Mouse (Mus musculus) thymus, postnatal 10 days (tissue): Measurements from ENCODE around the gene Ndufaf2.

ENCODE experiments used
- DNase-seq, 2 experiments: peaks; one replicate each; pipeline ENCODE4 v3.0.0; 2021; ENCODE audit warnings: low spot score in 2 of 2

Ndufaf2 gene

DNA sequence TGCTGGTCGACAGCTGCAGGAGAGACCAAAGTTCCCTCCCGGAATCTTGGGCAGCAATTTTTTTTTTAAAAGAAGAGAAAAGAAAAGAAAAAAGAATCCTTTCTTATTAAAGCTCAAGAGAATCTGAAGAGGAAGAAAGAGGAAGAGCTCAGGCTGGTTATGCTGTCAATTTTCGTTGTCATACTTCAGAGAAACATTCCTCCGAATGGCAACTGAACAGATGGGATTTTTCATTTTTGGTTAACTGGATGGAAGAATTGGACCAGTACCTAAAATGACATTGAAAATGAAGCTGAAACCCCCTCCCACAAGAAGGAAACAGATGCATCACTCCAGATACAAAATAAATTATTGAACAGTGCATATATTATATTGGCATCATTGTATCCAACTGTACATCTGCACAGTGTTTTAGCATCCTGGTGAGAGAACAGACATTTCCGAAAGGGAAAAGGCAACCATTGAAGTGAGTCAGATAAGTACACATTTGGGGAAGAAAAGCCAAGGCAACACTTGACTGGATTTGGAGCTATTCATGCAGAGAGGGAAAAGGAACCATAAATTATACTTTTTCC lies 19.9 kb downstream of the Ndufaf2 start:
- no peak for DNase-seq

DNA sequence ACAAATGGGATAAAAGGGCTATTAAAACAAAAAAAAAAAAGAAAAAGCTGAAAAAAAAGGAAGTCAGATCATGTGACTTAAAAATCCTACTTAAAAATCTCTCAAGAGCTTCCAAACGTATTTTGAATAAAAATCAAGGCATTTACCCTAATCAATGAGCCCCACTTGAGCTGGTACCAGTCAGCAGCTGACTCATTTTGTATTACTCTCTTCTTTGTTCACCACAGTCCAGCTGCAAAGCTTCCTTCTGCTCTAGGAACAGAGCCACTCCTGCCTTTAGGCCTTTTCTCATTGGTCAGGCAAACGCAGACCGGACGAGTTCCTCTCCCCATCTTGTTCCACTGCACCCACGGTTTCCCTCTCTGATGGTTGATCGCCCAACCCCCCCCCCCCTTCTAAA lies 22.8 kb downstream of the Ndufaf2 start:
- no peak for DNase-seq

- DNase-seq = no peak
Observed at GRCm38 (mm10) chr13:108132031-108132819, 26.2 kb downstream of the Ndufaf2 start.

DNA sequence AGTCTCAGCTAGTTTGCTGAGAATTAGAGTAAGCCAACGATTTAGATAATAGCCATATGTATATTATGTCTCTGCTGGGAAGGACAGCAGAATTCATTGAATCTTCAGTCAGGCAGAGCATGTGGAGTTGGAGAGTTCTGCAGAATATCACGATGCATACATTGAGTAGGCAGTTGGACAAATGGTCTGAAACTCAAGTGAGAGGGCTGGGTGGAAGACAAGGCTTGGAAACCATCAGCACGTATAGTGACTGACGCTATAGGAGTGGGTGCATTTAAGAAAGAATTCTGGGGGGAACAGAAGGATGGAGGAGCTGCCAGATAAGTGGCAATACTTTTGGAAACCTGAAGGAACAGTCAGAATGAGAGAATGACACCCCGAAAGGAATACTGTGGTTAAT lies 27.7 kb downstream of the Ndufaf2 start:
- DNase-seq = no peak

DNA sequence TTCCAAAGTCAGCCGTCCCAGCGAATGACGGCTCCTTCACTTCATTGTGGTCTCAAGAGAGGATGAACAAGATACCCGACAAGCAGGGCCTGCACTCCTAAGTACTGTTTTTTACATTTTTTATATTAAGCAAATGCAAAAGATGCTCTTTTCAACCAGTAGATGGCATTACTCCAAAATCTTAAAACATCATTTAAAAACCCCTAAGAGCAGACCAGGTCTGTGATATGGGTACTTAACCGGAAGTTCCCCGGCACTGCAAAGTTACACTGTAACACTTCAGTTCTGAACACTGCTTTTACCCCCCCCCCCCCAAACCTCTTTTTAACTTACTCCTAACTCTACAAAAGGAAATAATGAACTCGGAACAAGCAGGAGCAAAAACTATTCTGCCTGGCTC lies 29.4 kb downstream of the Ndufaf2 start:
- DNase-seq = no peak

DNA sequence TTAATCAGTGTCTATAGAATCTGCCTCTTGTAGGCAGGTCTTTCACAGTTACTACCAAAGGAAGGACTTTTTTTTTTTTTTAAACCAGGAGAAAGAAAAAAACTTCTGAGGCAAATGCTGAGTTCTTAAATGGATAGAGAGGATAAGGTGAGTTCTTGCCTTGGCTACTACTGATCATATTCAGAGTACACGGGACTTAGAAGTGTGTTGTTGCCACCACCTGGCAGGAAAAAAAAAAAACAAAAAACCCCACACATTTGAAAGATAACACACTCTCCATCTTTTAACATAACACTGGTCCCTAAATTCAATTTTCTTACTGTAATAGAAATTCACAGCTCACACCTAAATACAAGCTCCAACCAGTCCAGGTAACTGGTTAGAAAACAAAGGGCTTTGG lies 30.5 kb downstream of the Ndufaf2 start:
- DNase-seq = no peak

GRCm38 (mm10) chr13:108127130-108127529 lies 31.3 kb downstream of the Ndufaf2 start:
- DNase-seq = peak; percentile 17 to 43

- DNase-seq = no peak
Observed at GRCm38 (mm10) chr13:108126246-108126645, 32.2 kb downstream of the Ndufaf2 start.

GRCm38 (mm10) chr13:108124096-108124495 lies 34.3 kb downstream of the Ndufaf2 start:
- no peak for DNase-seq

DNA sequence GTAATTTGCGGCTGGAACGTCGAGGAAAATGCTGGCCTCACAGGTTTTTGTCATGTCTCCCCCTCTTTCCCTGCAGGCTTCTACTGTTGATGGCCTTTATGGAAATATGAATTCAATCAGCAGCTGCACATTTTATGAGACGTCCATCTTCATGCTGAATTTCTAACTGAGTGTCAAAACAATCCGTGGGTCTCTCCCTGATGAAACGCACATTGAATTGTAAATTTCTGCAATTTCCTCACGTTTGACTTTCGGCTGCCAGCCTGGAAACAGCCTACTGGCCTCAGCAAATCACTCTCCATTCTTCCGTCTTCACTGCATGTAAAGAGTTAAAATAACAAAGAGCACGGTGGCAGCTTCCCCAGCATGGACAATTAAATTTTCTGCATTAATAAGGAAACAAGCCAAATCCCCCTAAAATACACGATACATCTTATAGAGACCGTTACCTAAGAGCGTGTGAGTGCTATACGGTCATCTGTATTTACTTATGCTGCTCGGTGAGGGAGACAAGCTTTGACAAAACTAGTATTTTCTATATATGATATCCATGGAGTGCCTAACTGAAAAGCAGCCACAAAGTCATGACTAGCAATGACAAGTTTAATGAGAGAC lies 35.2 kb downstream of the Ndufaf2 start:
- no peak for DNase-seq

DNA sequence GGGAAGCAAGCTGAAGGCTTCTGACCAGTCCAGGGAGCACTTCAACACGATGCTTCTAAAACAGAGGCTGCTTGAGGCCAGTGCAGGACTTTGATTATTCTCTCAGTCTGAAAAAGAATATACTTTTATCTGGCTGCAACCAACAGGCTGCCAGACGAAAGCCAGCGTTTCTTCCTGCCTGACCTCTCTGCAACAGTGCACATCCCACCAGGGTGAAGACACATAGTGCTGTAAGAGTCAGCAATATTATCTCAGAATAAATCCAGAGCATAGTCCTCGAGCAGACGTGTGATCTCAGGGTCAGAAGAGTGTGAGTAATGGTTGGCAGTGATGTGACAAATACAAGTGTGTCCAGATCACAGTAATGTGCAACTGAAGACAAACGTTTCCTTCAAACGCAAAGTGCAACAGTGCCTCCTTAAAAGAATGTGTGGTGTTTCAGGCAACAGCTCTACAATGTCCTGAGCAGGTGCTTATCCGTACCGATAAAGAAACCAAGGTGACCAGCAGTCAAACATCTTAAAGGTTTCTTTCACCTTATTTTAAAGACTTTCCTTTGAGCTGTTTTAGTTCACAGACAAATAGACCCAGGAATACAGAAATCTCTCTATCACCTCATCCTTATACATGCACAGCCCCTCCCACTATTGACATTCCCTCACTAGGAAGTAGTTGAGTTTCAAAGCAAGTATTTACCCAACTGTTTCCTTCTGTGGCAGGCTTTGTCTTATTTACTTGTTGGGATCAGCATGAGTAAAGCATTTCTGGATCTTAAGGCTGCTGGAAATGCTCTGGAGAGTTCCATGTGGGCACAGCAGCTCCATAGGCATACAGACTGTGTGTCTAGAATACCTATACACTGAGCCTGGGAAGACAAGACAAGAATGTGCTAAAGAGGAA lies 38.8 kb downstream of the Ndufaf2 start:
- no peak for DNase-seq

- no peak for DNase-seq
Observed at GRCm38 (mm10) chr13:108118188-108118587, 40.2 kb downstream of the Ndufaf2 start.

GRCm38 (mm10) chr13:108117654-108118053 lies 40.8 kb downstream of the Ndufaf2 start:
- no peak for DNase-seq

DNA sequence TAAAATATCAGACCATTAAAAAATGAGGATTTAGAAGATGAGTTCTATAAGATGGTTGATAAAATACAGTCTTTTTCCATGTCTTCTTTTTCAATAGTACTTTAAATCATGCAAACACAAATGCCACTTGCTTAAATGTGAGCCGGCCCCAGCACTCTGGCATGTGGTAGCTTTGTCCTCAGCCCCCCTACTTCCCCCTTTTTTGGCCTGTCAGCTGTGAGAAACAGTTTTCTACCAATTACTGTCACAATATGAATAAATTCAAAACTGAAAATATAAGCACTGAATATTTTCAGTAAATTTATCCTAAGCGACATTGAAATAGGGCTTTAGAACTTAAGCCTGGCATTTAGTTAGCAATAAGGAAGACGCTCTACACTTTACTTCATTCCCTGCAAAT lies 44.2 kb downstream of the Ndufaf2 start:
- DNase-seq = no peak

DNA sequence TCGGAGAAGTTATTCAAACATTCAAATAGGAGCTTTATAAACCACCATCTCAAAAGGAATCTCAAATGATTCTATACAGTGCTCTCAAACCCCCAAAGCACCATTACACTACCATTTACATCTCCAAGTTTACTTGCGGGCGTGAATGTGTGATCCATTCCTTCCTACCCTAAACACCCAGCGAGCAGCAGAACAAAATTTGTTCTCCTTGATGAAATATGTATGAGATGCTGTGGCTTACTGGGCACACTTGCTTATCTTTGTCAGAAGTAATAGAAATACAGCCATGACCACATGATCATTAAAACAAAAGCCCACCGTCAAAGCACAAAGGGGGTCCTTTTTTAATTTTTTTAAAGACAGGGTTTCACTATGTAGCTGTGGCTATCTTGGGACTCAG lies 44.9 kb downstream of the Ndufaf2 start:
- no peak for DNase-seq

- DNase-seq = no peak
Observed at GRCm38 (mm10) chr13:108110929-108111328, 47.5 kb downstream of the Ndufaf2 start.

- DNase-seq = no peak
Observed at GRCm38 (mm10) chr13:108100700-108101099, 57.7 kb downstream of the Ndufaf2 start.

- no peak for DNase-seq
Observed at GRCm38 (mm10) chr13:108096446-108096845, 62.0 kb downstream of the Ndufaf2 start.

DNA sequence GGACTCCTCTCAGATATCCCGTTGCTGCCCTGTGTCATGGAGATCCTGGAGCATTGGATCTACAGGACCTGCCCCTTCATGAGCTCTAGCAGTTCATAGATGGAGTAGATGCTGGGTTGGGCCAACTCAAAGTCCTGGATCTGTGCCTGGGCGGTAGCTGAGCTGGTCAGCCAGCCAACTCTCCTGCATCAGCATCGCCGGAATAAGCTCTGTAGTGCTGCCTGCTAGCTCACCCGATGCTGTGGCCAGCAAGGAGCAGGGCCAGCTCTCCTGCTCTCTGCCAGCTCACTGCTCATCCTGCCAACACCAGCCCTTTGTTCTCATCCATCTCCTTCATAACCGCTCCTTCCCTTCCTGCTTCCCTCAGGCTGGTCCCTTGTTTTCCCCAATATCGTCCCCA lies 62.8 kb downstream of the Ndufaf2 start:
- no peak for DNase-seq

DNA sequence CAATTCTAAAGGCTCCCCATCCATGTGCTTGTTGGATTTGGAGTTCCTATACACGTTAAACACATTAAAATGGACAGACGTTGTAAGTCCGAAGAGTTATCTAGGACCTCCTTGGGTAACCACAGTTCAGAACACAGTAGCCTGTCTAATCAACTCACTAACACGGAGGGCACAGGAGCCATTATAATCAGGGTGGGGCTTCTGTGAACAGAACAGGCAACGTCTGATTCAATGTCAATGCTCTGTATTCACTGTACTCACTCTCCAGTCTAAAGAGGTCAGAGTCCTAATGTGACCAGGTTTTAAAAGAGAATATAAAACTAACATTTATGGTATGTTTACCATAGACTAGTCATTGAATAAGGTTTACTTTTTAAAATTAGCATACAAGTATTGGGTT lies 63.7 kb downstream of the Ndufaf2 start:
- no peak for DNase-seq

DNA sequence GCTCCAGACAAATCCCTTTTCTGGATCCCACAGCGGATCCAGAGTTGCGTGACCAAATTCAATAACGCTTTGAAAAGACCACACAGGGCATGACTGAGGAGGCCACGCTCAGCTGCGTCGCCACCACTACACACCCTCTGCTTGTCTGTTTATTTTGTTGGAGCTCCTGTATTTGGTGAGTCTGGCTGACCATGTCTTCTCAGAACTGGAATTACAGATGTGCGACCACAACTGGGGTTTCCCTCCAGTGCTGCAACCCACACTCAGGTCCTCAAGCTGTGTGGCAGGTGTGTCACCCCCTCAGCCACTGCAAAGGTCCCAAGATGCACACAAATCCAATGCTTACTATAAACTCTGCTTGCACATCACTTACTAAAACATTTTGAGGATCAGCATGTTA lies 66.1 kb downstream of the Ndufaf2 start:
- DNase-seq = no peak

- no peak for DNase-seq
Observed at GRCm38 (mm10) chr13:108086724-108087123, 71.7 kb downstream of the Ndufaf2 start.
